ENCODE assay signal across 22 mouse cellular contexts in the genomic region with DNA sequence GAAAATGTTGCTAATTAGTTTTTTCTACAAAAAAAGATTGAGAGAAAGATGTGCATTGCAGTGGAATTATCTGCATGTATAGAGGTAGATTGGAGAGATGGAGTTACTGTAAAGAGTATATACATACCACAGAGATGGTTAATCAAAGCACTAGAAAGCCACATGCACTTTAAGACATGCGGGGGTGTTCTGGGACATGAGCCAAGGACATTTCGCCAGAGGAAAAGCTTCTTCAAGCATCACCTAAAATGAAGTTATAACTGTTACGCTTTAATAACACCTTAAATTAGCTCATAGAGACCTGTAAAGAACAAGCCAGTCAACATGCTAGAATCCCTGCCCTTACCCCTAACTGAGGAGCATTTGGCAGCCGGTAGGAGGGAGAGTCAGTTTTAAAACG. TPM values are rescaled to one million over a fixed set of nuclear protein-coding genes. Genes with fewer than 3 reads are reported as not detected.
A peak's percentile ranks its signal among the peaks of the same experiment; 100 is the strongest.
DNase-seq lines count a peak whose midpoint lies in the region; ATAC-seq and TF ChIP-seq lines count a peak whose summit lies in the region.
"Had no signal": no experiment of that assay in that cellular context is flagged by ENCODE, and none has a peak within 500 bp of the region (broad histone marks: within the 10 kb centered on the region; RNA-seq: fewer than 3 reads in every experiment).

No protein-coding gene starts in this region.

- ATAC-seq in frontal cortex, adult (ENCODE audit: low TSS enrichment): peak; percentile 41; the same call in 1 of the 2 replicates
- ATAC-seq in lung, embryonic 14.5 days (ENCODE audit: insufficient read depth): no peak; the same call in 1 of the 2 replicates
- ATAC-seq: forebrain, embryonic 13.5 days; forebrain, embryonic 15.5 days; forebrain, postnatal 0 days had no signal

- no peak overlapping the region for H3K9ac ChIP-seq in lung, embryonic 14.5 days
- H3K9ac ChIP-seq: embryonic facial prominence, embryonic 12.5 days; forebrain, embryonic 13.5 days; forebrain, embryonic 15.5 days; forebrain, postnatal 0 days had no signal

- no peaks in the 10 kb centered on the region for H3K27me3 ChIP-seq in lung, embryonic 14.5 days (ENCODE audit: insufficient read depth, low read length)
- H3K27me3 ChIP-seq: embryonic facial prominence, embryonic 12.5 days; forebrain, embryonic 13.5 days; forebrain, embryonic 15.5 days had no signal

- H3K4me3 ChIP-seq in lung, embryonic 14.5 days (ENCODE audit: low read depth, low read length): no peak overlapping the region
- H3K4me3 ChIP-seq in left cerebral cortex, adult 2 months: no peak overlapping the region
- H3K4me3 ChIP-seq: embryonic facial prominence, embryonic 10.5 days; embryonic facial prominence, embryonic 12.5 days; forebrain, embryonic 13.5 days; forebrain, embryonic 15.5 days had no signal

- H3K4me2 ChIP-seq in lung, embryonic 14.5 days: no peak overlapping the region
- H3K4me2 ChIP-seq: embryonic facial prominence, embryonic 12.5 days; forebrain, embryonic 13.5 days; forebrain, embryonic 15.5 days had no signal

- no peaks in the 10 kb centered on the region for H3K9me3 ChIP-seq in lung, embryonic 14.5 days (ENCODE audit: low read depth, low read length)
- H3K9me3 ChIP-seq: embryonic facial prominence, embryonic 10.5 days; embryonic facial prominence, embryonic 12.5 days; forebrain, embryonic 13.5 days; forebrain, embryonic 15.5 days had no signal

- no peak for DNase-seq in frontal cortex, postnatal 14 days (ENCODE audit: low spot score in 2 of 2)
- peak; percentile 48 for DNase-seq in lung, embryonic 14.5 days
- no peak for DNase-seq in lung, postnatal 4 days
- DNase-seq in NIH3T3 (ENCODE audit: low read depth): peak; percentile 54
- no peak for DNase-seq in left cerebral cortex, adult 2 months (ENCODE audit: extremely low spot score in 1 of 2, low spot score in 2 of 2)
- DNase-seq in lung, adult 18-20 months: no peak
- DNase-seq: adrenal gland, adult 2 months; adrenal gland, postnatal 10 days; adrenal gland, postnatal 25 days; cerebellum, adult 11-12 months; cerebellum, adult 2 months; cerebellum, adult 9-10 months; cerebellum, postnatal 10 days; cerebellum, postnatal 25 days; forebrain, postnatal 0 days had no signal

- H3K27ac ChIP-seq in lung, embryonic 14.5 days (ENCODE audit: low read depth): no peak overlapping the region
- no peak overlapping the region for H3K27ac ChIP-seq in left cerebral cortex, adult 2 months
- H3K27ac ChIP-seq: embryonic facial prominence, embryonic 10.5 days; embryonic facial prominence, embryonic 12.5 days; forebrain, embryonic 13.5 days; forebrain, embryonic 15.5 days had no signal

- H3K36me3 ChIP-seq in lung, embryonic 14.5 days (ENCODE audit: insufficient read depth): peaks cover 47% of the 10 kb centered on the region

- TF ChIP-seq CTCF in lung, embryonic 14.5 days (IDR thresholded peaks at IDR 0.05; ENCODE audit: low read depth): no peak
- no peak for TF ChIP-seq CTCF in left cerebral cortex, adult 2 months (IDR thresholded peaks at IDR 0.05)

- H3K4me1 ChIP-seq in lung, embryonic 14.5 days (ENCODE audit: insufficient read depth): no peaks in the 10 kb centered on the region
- H3K4me1 ChIP-seq: embryonic facial prominence, embryonic 12.5 days had no signal

- WGBS in lung, embryonic 14.5 days: 45% methylated on average over 5 of the region's 5 CpGs

- intact Hi-C loops in left cerebral cortex, adult 2 months (cut with DNase I): no loop called here

RNA-seq across cellular contexts. Expression of a gene that starts 5.7 kb away (rescaled TPM):
- 69.0 and 72.8 TPM in 2 replicates for polyA plus RNA-seq in lung, embryonic 14.5 days (2014; fragmentation: Nextera tagmentation; extraction: Ambion mirVana)
- 1 to 10 TPM; 4.9 to 7.1 TPM for total RNA-seq in left cerebral cortex, adult 2 months (2021)

RNA-seq across cellular contexts. Expression of a gene that starts 7.9 kb away (rescaled TPM):
- 13.8 and 14.1 TPM in 2 replicates for polyA plus RNA-seq in lung, embryonic 14.5 days (2014; fragmentation: Nextera tagmentation; extraction: Ambion mirVana)
- 10 to 100 TPM; 40.5 to 41.4 TPM for total RNA-seq in left cerebral cortex, adult 2 months (2021)

RNA-seq across cellular contexts. Expression of a gene that starts 18.9 kb away (rescaled TPM):
- 0.78 and 0.88 TPM in 2 replicates for polyA plus RNA-seq in lung, embryonic 14.5 days (2014; fragmentation: Nextera tagmentation; extraction: Ambion mirVana)
- not detected for total RNA-seq in left cerebral cortex, adult 2 months (2021)
- total RNA-seq: adrenal gland, postnatal 25 days; ES-E14; forebrain, postnatal 0 days had no signal
- polyA plus RNA-seq: adrenal gland, adult 2 months; embryonic facial prominence, embryonic 14.5 days had no signal

RNA-seq across cellular contexts. Expression of a gene that starts 19.4 kb away (rescaled TPM):
- 77.3 and 79.4 TPM in 2 replicates for polyA plus RNA-seq in lung, embryonic 14.5 days (2014; fragmentation: Nextera tagmentation; extraction: Ambion mirVana)
- total RNA-seq in left cerebral cortex, adult 2 months (2021): 10 to 100 TPM; 15.2 to 17.0 TPM

Comparison
In these comparisons a context has a peak if more than half of its experiments do, and no peak if none do; other contexts are left out.
1. DNase-seq: peak in lung, embryonic 14.5 days (single experiment) and NIH3T3 (single experiment); none in frontal cortex, postnatal 14 days (0 of 2), lung, postnatal 4 days (0 of 2), left cerebral cortex, adult 2 months (0 of 2) and lung, adult 18-20 months (0 of 2).